Mouse (Mus musculus) limb, embryonic 14.5 days (tissue): ENCODE results near the gene Acbd6. TPM values are rescaled to one million over a fixed set of nuclear protein-coding genes. Genes with fewer than 3 reads are reported as not detected.

Experiments
- ATAC-seq: fragments of 200-750 bp; cut with Nextera tagmentation; 2 replicates; pipeline ENCODE4 v1.8.0; 2017; ENCODE audit warnings: low read depth, moderate number of reproducible peaks, moderate TSS enrichment; ENCODE audit not compliant: low FRiP score
- DNase-seq: peaks from one replicate; pipeline ENCODE4 v3.0.0-alpha.2; 2015; ENCODE audit warnings: low spot score
- H3K27ac ChIP-seq: fragments of 300-500 bp; sonication (generic); replicated peaks from 2 replicates; pipeline ENCODE4 v1.5.1; 2014; ENCODE audit warnings: low read depth, mild to moderate bottlenecking, low read length, moderate library complexity, mixed read lengths
- H3K27me3 ChIP-seq: fragments of 300-500 bp; sonication (generic); 2 replicates; pipeline ENCODE4 v1.6.1; 2014; ENCODE audit warnings: low read length, mixed read lengths; ENCODE audit not compliant: control insufficient read depth, insufficient read depth
- H3K36me3 ChIP-seq: fragments of 300-500 bp; sonication (generic); 2 replicates; pipeline ENCODE4 v1.6.1; 2014; ENCODE audit warnings: mild to moderate bottlenecking, low read length, moderate library complexity, mixed read lengths; ENCODE audit not compliant: control insufficient read depth, insufficient read depth
- H3K4me1 ChIP-seq: fragments of 300-500 bp; sonication (generic); 2 replicates; pipeline ENCODE4 v1.6.1; 2014; ENCODE audit warnings: antibody characterized with exemption, low read length, mixed read lengths; ENCODE audit not compliant: control insufficient read depth, insufficient read depth
- H3K4me2 ChIP-seq: fragments of 300-500 bp; sonication (generic); replicated peaks from 2 replicates; pipeline ENCODE4 v1.6.1; 2014; ENCODE audit warnings: low read depth, mild to moderate bottlenecking, low read length, moderate library complexity; ENCODE audit not compliant: severe bottlenecking
- H3K4me3 ChIP-seq: fragments of 300-500 bp; sonication (generic); replicated peaks from 2 replicates; pipeline ENCODE4 v1.5.1; 2014; ENCODE audit warnings: low read length
- H3K9ac ChIP-seq: fragments of 300-500 bp; sonication (generic); 2 replicates; pipeline ENCODE4 v1.6.1; 2014; ENCODE audit warnings: mild to moderate bottlenecking, low read depth, low read length, moderate library complexity; ENCODE audit not compliant: severe bottlenecking
- H3K9me3 ChIP-seq: fragments of 300-500 bp; sonication (generic); 2 replicates; pipeline ENCODE4 v1.6.1; 2016; ENCODE audit warnings: low read length; ENCODE audit not compliant: control insufficient read depth
- POLR2A ChIP-seq: fragments of 200-500 bp; IDR thresholded peaks from 2 replicates; pipeline ENCODE4 v1.8.0; 2012; ENCODE audit warnings: inconsistent platforms, mild to moderate bottlenecking, moderate library complexity, borderline replicate concordance; ENCODE audit not compliant: insufficient read depth, insufficient read length; ENCODE audit errors: extremely low read depth
- WGBS: fragments of 180-500 bp; shearing (Covaris S2); extraction: QIAGEN DNeasy Blood & Tissue Kit; methylation state at CpG from one replicate; pipeline ENCODE4 v1.1.7; 2014; 5-methylcytosine and 5-hydroxymethylcytosine counted together
- polyA plus RNA-seq, 2 experiments: library from polyadenylated mRNA; depleted of rRNA in 1 of 2; stranded (reverse) in 1 of 2; unstranded in 1 of 2; fragments of >200 nt; fragmentation: Nextera tagmentation in 1 of 2; extraction: Ambion mirVana in 1 of 2; gene quantifications; 2 replicates each; pipeline versions ENCODE4 v1.2.1 to v1.2.3; 2012 to 2014

The Acbd6 gene
- polyA plus RNA-seq, 2 experiments = 87.9 to 88.3 TPM

DNA sequence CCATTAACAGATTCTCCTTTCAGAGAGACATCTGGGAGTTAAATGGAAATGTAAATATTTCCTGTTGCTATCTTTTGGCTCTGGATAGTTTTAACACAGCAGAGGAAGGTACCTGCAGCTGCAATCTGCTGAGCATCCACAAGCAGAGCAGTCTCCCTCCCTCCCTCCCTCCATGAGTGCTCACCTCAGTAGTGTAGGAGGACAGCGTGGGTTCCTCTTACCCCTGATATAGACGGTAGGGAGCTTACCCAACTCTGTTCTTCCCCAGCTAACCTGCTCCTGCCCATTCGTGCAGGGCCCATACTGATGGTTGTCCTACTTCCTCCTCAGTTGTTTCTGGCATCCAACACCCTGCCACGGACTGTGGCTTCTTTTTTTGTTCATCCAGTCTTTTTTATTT lies 50.6 kb downstream of the Acbd6 start:
- no peaks in the 10 kb centered on the region for H3K4me1 ChIP-seq
- ATAC-seq (no peak), DNase-seq (no peak)
- no peak overlapping the region for H3K9ac ChIP-seq
- H3K27me3 ChIP-seq = no peaks in the 10 kb centered on the region
- H3K4me3 ChIP-seq = no peak overlapping the region
- WGBS = 73% methylated on average over 4 of the region's 4 CpGs
- no peak overlapping the region for H3K4me2 ChIP-seq
- no peak overlapping the region for H3K27ac ChIP-seq
- H3K36me3 ChIP-seq = no peaks in the 10 kb centered on the region
- no peak for TF ChIP-seq POLR2A
- no peaks in the 10 kb centered on the region for H3K9me3 ChIP-seq

DNA sequence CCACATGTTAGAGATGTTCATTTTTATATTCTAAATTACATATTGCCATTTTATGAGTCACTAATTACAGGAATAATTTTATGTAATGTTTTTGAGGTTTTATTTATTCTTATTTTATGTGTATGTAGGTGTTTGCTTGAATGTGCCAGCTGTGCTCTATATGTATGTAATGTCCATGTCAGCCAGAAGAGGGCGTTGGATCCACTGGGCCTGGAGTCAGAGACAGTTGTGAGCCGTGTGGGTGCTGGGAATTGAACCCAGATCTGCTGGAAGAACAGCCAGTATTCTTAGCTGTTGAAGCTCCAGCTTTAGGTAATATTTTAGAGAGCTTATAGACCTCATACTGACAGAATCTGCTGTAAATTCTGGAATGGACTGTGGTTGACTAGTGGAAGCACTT lies 56.5 kb downstream of the Acbd6 start:
- no peaks in the 10 kb centered on the region for H3K36me3 ChIP-seq
- no peak overlapping the region for H3K9ac ChIP-seq
- ATAC-seq = no peak
- no peaks in the 10 kb centered on the region for H3K27me3 ChIP-seq
- no peaks in the 10 kb centered on the region for H3K9me3 ChIP-seq
- no peak overlapping the region for H3K27ac ChIP-seq
- H3K4me2 ChIP-seq = no peak overlapping the region
- no peak for DNase-seq
- 52% methylated on average over 2 of the region's 2 CpGs for WGBS
- H3K4me1 ChIP-seq = no peaks in the 10 kb centered on the region
- TF ChIP-seq POLR2A = no peak
- no peak overlapping the region for H3K4me3 ChIP-seq

DNA sequence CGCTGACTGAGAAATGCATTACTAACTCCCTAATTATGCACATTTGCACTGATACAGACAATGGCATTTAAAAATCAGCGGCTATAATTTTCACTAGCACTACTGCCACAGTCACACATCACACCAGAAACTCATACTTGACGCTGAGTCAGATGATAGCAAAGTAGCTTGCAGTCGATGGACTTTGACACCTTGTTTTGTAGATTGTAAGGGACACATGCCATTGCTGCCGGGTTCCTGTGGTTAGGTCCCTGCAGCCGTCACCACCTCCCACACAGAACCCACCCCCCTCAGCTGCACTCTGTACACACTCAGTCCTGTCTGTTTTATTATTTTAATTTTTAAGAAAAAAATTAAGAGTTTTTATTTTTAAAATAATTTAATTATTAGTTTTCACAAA lies 63.2 kb downstream of the Acbd6 start:
- Histone ChIP-seq H3K36me3 (no peaks in the 10 kb centered on the region; the same call in 1 of the 2 replicates), H3K27ac (no peak overlapping the region), H3K4me3 (no peak overlapping the region), H3K4me2 (no peak overlapping the region), H3K9me3 (no peaks in the 10 kb centered on the region), H3K9ac (no peak overlapping the region), H3K27me3 (no peaks in the 10 kb centered on the region), H3K4me1 (no peaks in the 10 kb centered on the region)
- no peak for TF ChIP-seq POLR2A
- no peak for ATAC-seq
- DNase-seq = no peak
- 75% methylated on average over 6 of the region's 6 CpGs for WGBS

DNA sequence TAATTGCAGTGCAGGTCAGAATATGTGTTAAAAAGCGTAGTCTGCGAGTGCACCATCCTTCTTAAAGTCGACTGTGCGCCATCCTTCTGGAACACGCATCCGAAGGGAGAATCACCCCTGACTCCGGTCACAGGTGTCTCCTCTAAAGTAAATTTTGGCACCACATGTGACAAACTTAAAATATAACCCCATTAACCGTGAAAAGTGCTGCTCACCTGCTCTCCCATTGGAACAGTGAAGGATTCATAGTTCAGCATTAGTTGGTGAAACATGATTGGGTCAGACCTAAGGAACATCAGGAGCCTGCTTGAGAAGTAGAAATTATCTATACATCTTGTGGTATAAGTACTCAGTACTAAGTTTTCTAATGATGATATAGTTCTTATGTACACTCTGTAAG lies 65.3 kb downstream of the Acbd6 start:
- no peaks in the 10 kb centered on the region for H3K9me3 ChIP-seq
- TF ChIP-seq POLR2A = no peak
- no peak overlapping the region for H3K9ac ChIP-seq
- 92% methylated on average over 8 of the region's 8 CpGs for WGBS
- no peaks in the 10 kb centered on the region for H3K27me3 ChIP-seq
- DNase-seq (no peak), ATAC-seq (no peak)
- no peak overlapping the region for H3K27ac ChIP-seq
- H3K4me1 ChIP-seq = no peaks in the 10 kb centered on the region
- H3K36me3 ChIP-seq = no peaks in the 10 kb centered on the region; the same call in 1 of the 2 replicates
- no peak overlapping the region for H3K4me2 ChIP-seq
- H3K4me3 ChIP-seq = no peak overlapping the region

DNA sequence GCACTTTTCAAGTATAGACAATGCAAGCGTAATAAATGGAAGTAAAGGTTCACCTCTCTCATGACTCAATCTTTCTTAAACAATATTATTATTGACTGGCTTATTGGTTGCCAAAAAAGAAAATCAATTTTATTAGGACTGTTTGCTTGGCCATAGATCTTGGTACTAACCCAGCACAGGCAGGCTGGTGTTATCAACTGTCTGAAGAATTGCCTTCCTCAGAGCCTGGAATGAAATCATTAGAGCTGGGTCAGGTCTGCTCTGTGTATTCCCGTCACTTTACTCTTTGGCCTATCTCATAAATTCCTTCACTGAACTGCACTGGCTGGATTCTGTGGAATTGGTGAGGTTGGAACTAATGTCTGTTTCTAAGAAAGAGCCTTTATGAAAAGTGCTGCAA lies 69.8 kb downstream of the Acbd6 start:
- no peaks in the 10 kb centered on the region for H3K9me3 ChIP-seq
- WGBS = 67% methylated on average over 2 of the region's 2 CpGs
- no peaks in the 10 kb centered on the region; the same call in 1 of the 2 replicates for H3K36me3 ChIP-seq
- H3K27me3 ChIP-seq = no peaks in the 10 kb centered on the region
- H3K4me3 ChIP-seq = no peak overlapping the region
- H3K4me1 ChIP-seq = no peaks in the 10 kb centered on the region
- no peak overlapping the region for H3K9ac ChIP-seq
- H3K4me2 ChIP-seq = no peak overlapping the region
- TF ChIP-seq POLR2A = no peak
- H3K27ac ChIP-seq = no peak overlapping the region
- ATAC-seq (no peak), DNase-seq (no peak)

DNA sequence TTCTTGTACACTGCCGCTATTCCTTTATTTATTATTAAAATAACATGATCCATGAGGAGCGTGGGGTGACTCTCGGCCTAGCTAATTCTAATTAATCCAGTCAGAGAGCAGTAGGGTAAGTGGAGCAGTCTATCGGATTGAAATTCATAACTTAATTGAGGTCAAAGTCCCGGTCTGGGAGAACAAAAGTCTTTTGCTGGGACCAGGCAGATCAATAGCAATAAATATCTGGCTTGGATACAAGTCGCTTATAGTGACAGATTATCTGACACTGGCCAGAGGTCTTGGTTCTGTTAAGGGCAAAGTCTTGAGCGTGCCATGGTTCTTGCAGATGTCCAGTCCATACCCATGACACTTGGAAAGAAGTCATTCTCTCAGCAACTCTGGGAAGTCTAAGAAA lies 78.7 kb downstream of the Acbd6 start:
- no peaks in the 10 kb centered on the region for H3K36me3 ChIP-seq
- no peaks in the 10 kb centered on the region for H3K27me3 ChIP-seq
- DNase-seq (no peak), ATAC-seq (no peak)
- no peak for TF ChIP-seq POLR2A
- no peaks in the 10 kb centered on the region for H3K4me1 ChIP-seq
- H3K27ac ChIP-seq = no peak overlapping the region
- 88% methylated on average over 7 of the region's 7 CpGs for WGBS
- no peak overlapping the region for H3K4me3 ChIP-seq
- no peaks in the 10 kb centered on the region for H3K9me3 ChIP-seq
- no peak overlapping the region for H3K9ac ChIP-seq
- H3K4me2 ChIP-seq = no peak overlapping the region
